23 mouse cellular contexts compared by ENCODE assay signal in the genomic region with DNA sequence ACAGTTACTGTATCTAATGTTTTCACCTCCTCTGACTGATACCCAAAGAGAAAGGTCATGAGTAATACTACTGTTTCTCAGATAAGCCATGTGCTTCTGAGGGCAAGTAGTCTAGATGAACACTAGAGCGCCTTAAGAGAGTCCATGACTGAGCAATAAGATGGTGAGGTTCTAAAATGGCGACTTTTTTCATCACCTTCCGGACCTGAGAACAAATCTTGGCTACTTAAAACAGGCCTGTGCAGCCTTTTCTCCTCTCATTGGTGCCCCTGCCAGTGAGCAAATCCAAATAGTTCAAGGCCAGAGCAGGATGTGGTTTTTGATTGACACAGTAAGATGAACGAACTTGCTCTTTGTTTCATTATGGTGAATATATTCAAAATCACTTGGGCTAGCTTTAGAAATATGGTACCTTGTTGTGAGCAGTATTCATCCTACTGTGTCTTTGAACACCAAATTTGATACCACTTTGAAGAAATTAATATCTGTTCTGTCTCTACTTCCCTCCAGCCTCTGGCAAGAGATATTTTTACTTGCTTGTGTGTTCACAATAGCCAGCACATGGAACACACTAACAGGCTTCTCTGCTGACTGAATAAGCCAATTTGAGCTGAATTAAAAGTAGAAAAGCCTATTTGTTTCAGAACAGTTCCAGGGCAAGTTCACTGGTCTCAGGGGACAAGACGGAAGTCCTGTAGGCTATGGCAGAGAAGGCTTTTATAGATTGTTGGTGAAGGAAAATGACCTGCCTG. TPM values are rescaled to one million over a fixed set of nuclear protein-coding genes. Genes with fewer than 3 reads are reported as not detected.
DNase-seq lines count a peak whose midpoint lies in the region; ATAC-seq and TF ChIP-seq lines count a peak whose summit lies in the region.
"Had no signal": no experiment of that assay in that cellular context is flagged by ENCODE, and none has a peak within 500 bp of the region (broad histone marks: within the 10 kb centered on the region; RNA-seq: fewer than 3 reads in every experiment).

No protein-coding gene starts in this region.

- peaks cover 16% of the 10 kb centered on the region for H3K36me3 ChIP-seq in spleen, adult 2 months (ENCODE audit: control insufficient read depth, insufficient read depth, low read length)
- peaks cover 21 to 40% of the 10 kb centered on the region in 2 experiments for H3K36me3 ChIP-seq in CH12.LX (replicated peaks in 1 of 2; ENCODE audit: control insufficient read depth in 1 of 2, insufficient read depth in 1 of 2, low read length in 1 of 2)
- H3K36me3 ChIP-seq in small intestine, adult 2 months (ENCODE audit: control insufficient read depth, insufficient read depth, low read length) = no peaks in the 10 kb centered on the region
- no peaks in the 10 kb centered on the region for H3K36me3 ChIP-seq in midbrain, embryonic 13.5 days
- H3K36me3 ChIP-seq: embryonic facial prominence, embryonic 10.5 days; heart, embryonic 10.5 days; limb, embryonic 10.5 days; liver, embryonic 15.5 days had no signal

- DNase-seq in spleen, adult 2 months (ENCODE audit: low read depth in 1 of 2, low spot score in 2 of 2) = peak; percentile 25 to 29
- DNase-seq in spleen, postnatal 4 days (ENCODE audit: low spot score in 2 of 2) = no peak
- peak; percentile 77 for DNase-seq in CH12.LX (ENCODE audit: extremely low read depth)
- DNase-seq in gastrocnemius, postnatal 14 days = no peak
- DNase-seq in layer of hippocampus, postnatal 10 days (ENCODE audit: low spot score in 2 of 2) = no peak
- DNase-seq: adrenal gland, adult 8-10 months; cerebellum, adult 9-11 months; heart, postnatal 14 days; kidney, adult 8-10 months; kidney, postnatal 4 days; layer of hippocampus, postnatal 36 days; lung, postnatal 14 days; right cerebral cortex, postnatal 25 days had no signal

- in situ Hi-C loops in CH12.LX (cut with MboI; ENCODE audit: low pct_ligation_motif_present, low pct_unique_long_range_greater_than_20kb, low sequenced_read_pairs) = loop anchor here (10.0 kb wide), 1 partner anchor 272 kb away; no protein-coding TSS in a partner anchor

- H3K9ac ChIP-seq in CH12.LX (ENCODE audit: insufficient read depth, low read depth) = peak overlapping the region; percentile 100
- H3K9ac ChIP-seq in midbrain, embryonic 13.5 days (replicated peaks) = no peak overlapping the region
- H3K9ac ChIP-seq: liver, embryonic 15.5 days had no signal

- peak overlapping the region; percentile 87 for H3K27ac ChIP-seq in spleen, adult 2 months (ENCODE audit: insufficient read depth, low read length)
- H3K27ac ChIP-seq in CH12.LX (ENCODE audit: insufficient read depth, low read depth) = peak overlapping the region; percentile 99
- no peak overlapping the region; the same call in 1 of the 2 replicates for H3K27ac ChIP-seq in small intestine, adult 2 months (ENCODE audit: insufficient read depth, low read depth, low read length)
- H3K27ac ChIP-seq in midbrain, embryonic 13.5 days = no peak overlapping the region
- H3K27ac ChIP-seq: embryonic facial prominence, embryonic 10.5 days; heart, embryonic 10.5 days; hindbrain, postnatal 0 days; limb, embryonic 10.5 days; liver, embryonic 15.5 days had no signal

- H3K9me3 ChIP-seq in CH12.LX (replicated peaks; ENCODE audit: low read length) = peaks cover 2% of the 10 kb centered on the region
- H3K9me3 ChIP-seq in midbrain, embryonic 13.5 days = no peaks in the 10 kb centered on the region
- H3K9me3 ChIP-seq: embryonic facial prominence, embryonic 10.5 days; heart, embryonic 10.5 days; limb, embryonic 10.5 days; liver, embryonic 15.5 days had no signal

- peaks cover 80% of the 10 kb centered on the region for H3K79me2 ChIP-seq in CH12.LX (replicated peaks; ENCODE audit: control insufficient read depth, extremely low read depth, insufficient read depth, poor library complexity, severe bottlenecking)

- no peak for TF ChIP-seq CTCF in spleen, adult 2 months (IDR thresholded peaks at IDR 0.05; ENCODE audit: extremely low read depth, insufficient read depth, insufficient read length, insufficient replicate concordance)
- no peak for TF ChIP-seq CTCF in CH12.LX (conservative IDR thresholded peaks at IDR 0.05 in 1 of 2, IDR thresholded peaks at IDR 0.05 in 1 of 2; ENCODE audit: low read depth in 2 of 2, low read length in 2 of 2)
- no peak for TF ChIP-seq CTCF in small intestine, adult 2 months (IDR thresholded peaks at IDR 0.05; ENCODE audit: extremely low read depth, insufficient read length, insufficient replicate concordance, low read depth, low read length)

- H3K4me3 ChIP-seq in spleen, adult 2 months (ENCODE audit: extremely low read depth, insufficient read depth, insufficient read length) = peak overlapping the region; percentile 60
- peak overlapping the region; percentile 74 to 95 (median 92) for H3K4me3 ChIP-seq in CH12.LX (replicated peaks in 1 of 3; ENCODE audit: low read depth in 2 of 3, low read length in 2 of 3, poor library complexity in 1 of 3)
- peak overlapping the region; percentile 35 for H3K4me3 ChIP-seq in small intestine, adult 2 months (ENCODE audit: low read depth, low read length)
- no peak overlapping the region for H3K4me3 ChIP-seq in midbrain, embryonic 13.5 days (replicated peaks)
- H3K4me3 ChIP-seq: embryonic facial prominence, embryonic 10.5 days; heart, embryonic 10.5 days; limb, embryonic 10.5 days; liver, embryonic 15.5 days had no signal

- intact Hi-C loops in gastrocnemius, postnatal 14 days (cut with DNase I; ENCODE audit: low total_unique reads) = no loop called here

- no peak for TF ChIP-seq RAD21 in CH12.LX (IDR thresholded peaks at IDR 0.05; ENCODE audit: low read depth, low read length)

- TF ChIP-seq POLR2A in spleen, adult 2 months (IDR thresholded peaks at IDR 0.05; ENCODE audit: low read depth, low read length) = no peak
- TF ChIP-seq POLR2A in CH12.LX (IDR thresholded peaks at IDR 0.05; ENCODE audit: low read depth, low read length) = no peak
- TF ChIP-seq POLR2A in small intestine, adult 2 months (IDR thresholded peaks at IDR 0.05; ENCODE audit: low read depth, low read length) = no peak

- peaks cover 11% of the 10 kb centered on the region; the same call in 1 of the 2 replicates for H3K4me1 ChIP-seq in spleen, adult 2 months (ENCODE audit: control insufficient read depth, insufficient read depth, insufficient read length)
- peaks cover 10 to 42% of the 10 kb centered on the region in 2 experiments for H3K4me1 ChIP-seq in CH12.LX (ENCODE audit: control insufficient read depth in 1 of 2, insufficient read depth in 2 of 2)
- H3K4me1 ChIP-seq in small intestine, adult 2 months (ENCODE audit: control insufficient read depth, insufficient read depth, insufficient read length, low read length) = no peaks in the 10 kb centered on the region
- H3K4me1 ChIP-seq in midbrain, embryonic 13.5 days (replicated peaks) = no peaks in the 10 kb centered on the region
- H3K4me1 ChIP-seq: embryonic facial prominence, embryonic 10.5 days; heart, embryonic 10.5 days; limb, embryonic 10.5 days; liver, embryonic 15.5 days had no signal

- dilution Hi-C loops in CH12.LX (cut with MboI; ENCODE audit: extremely low pct_ligation_motif_present, extremely low pct_unique_long_range_greater_than_20kb, low sequenced_read_pairs) = no loop called here

- H3K27me3 ChIP-seq in spleen, adult 2 months (ENCODE audit: control insufficient read depth, insufficient read depth, low read length) = no peaks in the 10 kb centered on the region
- H3K27me3 ChIP-seq in CH12.LX (replicated peaks) = no peaks in the 10 kb centered on the region
- H3K27me3 ChIP-seq in small intestine, adult 2 months (ENCODE audit: control insufficient read depth, insufficient read depth, low read length) = no peaks in the 10 kb centered on the region
- H3K27me3 ChIP-seq in midbrain, embryonic 13.5 days = no peaks in the 10 kb centered on the region
- H3K27me3 ChIP-seq: liver, embryonic 15.5 days had no signal

- TF ChIP-seq EP300 in CH12.LX (IDR thresholded peaks at IDR 0.05; ENCODE audit: low read length) = no peak

- WGBS in spleen, adult 2 months = 49% methylated on average over 5 of the region's 5 CpGs
- WGBS in small intestine, adult 2 months = 90% methylated on average over 5 of the region's 5 CpGs
- 89% methylated on average over 5 of the region's 5 CpGs for WGBS in midbrain, embryonic 13.5 days

- H3K4me2 ChIP-seq in CH12.LX (ENCODE audit: insufficient read depth, low read depth, poor library complexity, severe bottlenecking) = peak overlapping the region; percentile 70
- no peak overlapping the region for H3K4me2 ChIP-seq in midbrain, embryonic 13.5 days (replicated peaks)
- H3K4me2 ChIP-seq: liver, embryonic 15.5 days; midbrain, embryonic 11.5 days had no signal

- ATAC-seq in hematopoietic stem cell, adult 5-6 weeks (replicated peaks in 1 of 2; ENCODE audit: insufficient read depth in 1 of 2, low FRiP score in 2 of 2, low TSS enrichment in 1 of 2, low read depth in 1 of 2, poor library complexity in 2 of 2, severe bottlenecking in 2 of 2) = peak; percentile 58 to 66
- no peak for ATAC-seq in midbrain, embryonic 13.5 days
- ATAC-seq: hindbrain, postnatal 0 days had no signal

TF ChIP-seq in CH12.LX, 34 proteins besides CTCF, POLR2A, EP300 and RAD21 (continues in another document):
- peak; percentile 80 for TF ChIP-seq MAX (IDR thresholded peaks at IDR 0.05; ENCODE audit: low read length)
- peak; percentile 11; the same call in 1 of the 2 replicates for TF ChIP-seq BHLHE40 (IDR thresholded peaks at IDR 0.05; ENCODE audit: low read depth, low read length)
- no peak for TF ChIP-seq ELF1 (IDR thresholded peaks at IDR 0.05; ENCODE audit: low read depth, low read length)
- peak; percentile 6; the same call in 1 of the 2 replicates for TF ChIP-seq SMC3 (IDR thresholded peaks at IDR 0.05; ENCODE audit: low read depth, low read length)
- TF ChIP-seq ETS1 (conservative IDR thresholded peaks at IDR 0.05; ENCODE audit: low read depth, low read length) = no peak
- no peak for TF ChIP-seq GABPA (IDR thresholded peaks at IDR 0.05; ENCODE audit: insufficient replicate concordance, low read depth, low read length)
- no peak for TF ChIP-seq USF2 (conservative IDR thresholded peaks at IDR 0.05; ENCODE audit: low read depth, low read length)
- TF ChIP-seq KAT2A (IDR thresholded peaks at IDR 0.05; ENCODE audit: insufficient replicate concordance, low read length) = no peak
- TF ChIP-seq NELFE (IDR thresholded peaks at IDR 0.05; ENCODE audit: low read depth, low read length) = no peak; the same call in 1 of the 2 replicates
- 0 out of 2 replicates have a peak, but pooled peaks have one; percentile 32 for TF ChIP-seq MAFK (IDR thresholded peaks at IDR 0.05; ENCODE audit: insufficient replicate concordance, low read length)

RNA-seq across cellular contexts. Expression of a gene that starts 38.7 kb away (rescaled TPM):
- 0.35 TPM in 1 of 2 replicates, not detected in the other for polyA plus RNA-seq in spleen, adult 2 months (2012; rRNA removed)
- total RNA-seq in CH12.LX (2012; rRNA removed) = 66.5 and 91.7 TPM in 2 replicates
- 142 and 169 TPM in 2 replicates for total RNA-seq in CH12.LX (2014; rRNA removed)
- 78.9 and 82.0 TPM in 2 replicates for polyA plus RNA-seq in CH12.LX (2012; ENCODE audit: insufficient read length, low read depth)
- total RNA-seq in hematopoietic stem cell, adult 5-6 weeks (2017) = not detected in 2 replicates
- polyA plus RNA-seq in small intestine, adult 2 months (2012; rRNA removed) = not detected in 2 replicates
- total RNA-seq in gastrocnemius, postnatal 14 days (2021) = 1 to 10 TPM; 2.0 to 3.6 TPM
- not detected for total RNA-seq in layer of hippocampus, postnatal 10 days (2021)
- polyA plus RNA-seq in midbrain, embryonic 13.5 days (2015; fragmentation: Nextera tagmentation; extraction: Ambion mirVana) = not detected in 2 replicates
- total RNA-seq: hindbrain, postnatal 0 days had no signal
- polyA plus RNA-seq: embryonic facial prominence, embryonic 10.5 days; heart, embryonic 10.5 days; hindbrain, postnatal 0 days; limb, embryonic 10.5 days; liver, embryonic 15.5 days; midbrain, embryonic 11.5 days; neural tube, embryonic 11.5 days had no signal

Comparison
In these comparisons a context has a peak if more than half of its experiments do, and no peak if none do; other contexts are left out.
1. DNase-seq: peak in spleen, adult 2 months (2 of 2) and CH12.LX (single experiment); none in spleen, postnatal 4 days (0 of 2), gastrocnemius, postnatal 14 days (single experiment) and layer of hippocampus, postnatal 10 days (0 of 2).
2. H3K27ac ChIP-seq: peak in spleen, adult 2 months (single experiment) and CH12.LX (single experiment); none in small intestine, adult 2 months (single experiment) and midbrain, embryonic 13.5 days (single experiment).
3. RNA of a gene that starts 38.7 kb away (total RNA-seq): 66.5 to 169 TPM in CH12.LX; 2.0 to 3.6 TPM in gastrocnemius, postnatal 14 days, not detected in layer of hippocampus, postnatal 10 days and not detected in hematopoietic stem cell, adult 5-6 weeks; every median in the first group is over 10 times any median in the second.